Mouse (Mus musculus) limb, embryonic 14.5 days (tissue): ENCODE measurements at regions not wholly inside any gene's neighbourhood (a gene's known extent, or its start where the extent isn't known, plus 50 kb on each side); places are given as distances from the start of the nearest gene placed in this dataset.

Source experiments
- ATAC-seq: fragments of 200-750 bp; cut with Nextera tagmentation; 2 replicates; pipeline ENCODE4 v1.8.0; 2017; ENCODE audit warnings: low read depth, moderate number of reproducible peaks, moderate TSS enrichment; ENCODE audit not compliant: low FRiP score
- DNase-seq: peaks from one replicate; pipeline ENCODE4 v3.0.0-alpha.2; 2015; ENCODE audit warnings: low spot score
- H3K27ac ChIP-seq: fragments of 300-500 bp; sonication (generic); replicated peaks from 2 replicates; pipeline ENCODE4 v1.5.1; 2014; ENCODE audit warnings: low read depth, mild to moderate bottlenecking, low read length, moderate library complexity, mixed read lengths
- H3K27me3 ChIP-seq: fragments of 300-500 bp; sonication (generic); 2 replicates; pipeline ENCODE4 v1.6.1; 2014; ENCODE audit warnings: low read length, mixed read lengths; ENCODE audit not compliant: control insufficient read depth, insufficient read depth
- H3K36me3 ChIP-seq: fragments of 300-500 bp; sonication (generic); 2 replicates; pipeline ENCODE4 v1.6.1; 2014; ENCODE audit warnings: mild to moderate bottlenecking, low read length, moderate library complexity, mixed read lengths; ENCODE audit not compliant: control insufficient read depth, insufficient read depth
- H3K4me1 ChIP-seq: fragments of 300-500 bp; sonication (generic); 2 replicates; pipeline ENCODE4 v1.6.1; 2014; ENCODE audit warnings: antibody characterized with exemption, low read length, mixed read lengths; ENCODE audit not compliant: control insufficient read depth, insufficient read depth
- H3K4me2 ChIP-seq: fragments of 300-500 bp; sonication (generic); replicated peaks from 2 replicates; pipeline ENCODE4 v1.6.1; 2014; ENCODE audit warnings: low read depth, mild to moderate bottlenecking, low read length, moderate library complexity; ENCODE audit not compliant: severe bottlenecking
- H3K4me3 ChIP-seq: fragments of 300-500 bp; sonication (generic); replicated peaks from 2 replicates; pipeline ENCODE4 v1.5.1; 2014; ENCODE audit warnings: low read length
- H3K9ac ChIP-seq: fragments of 300-500 bp; sonication (generic); 2 replicates; pipeline ENCODE4 v1.6.1; 2014; ENCODE audit warnings: mild to moderate bottlenecking, low read depth, low read length, moderate library complexity; ENCODE audit not compliant: severe bottlenecking
- H3K9me3 ChIP-seq: fragments of 300-500 bp; sonication (generic); 2 replicates; pipeline ENCODE4 v1.6.1; 2016; ENCODE audit warnings: low read length; ENCODE audit not compliant: control insufficient read depth
- POLR2A ChIP-seq: fragments of 200-500 bp; IDR thresholded peaks from 2 replicates; pipeline ENCODE4 v1.8.0; 2012; ENCODE audit warnings: inconsistent platforms, mild to moderate bottlenecking, moderate library complexity, borderline replicate concordance; ENCODE audit not compliant: insufficient read depth, insufficient read length; ENCODE audit errors: extremely low read depth
- WGBS: fragments of 180-500 bp; shearing (Covaris S2); extraction: QIAGEN DNeasy Blood & Tissue Kit; methylation state at CpG from one replicate; pipeline ENCODE4 v1.1.7; 2014; 5-methylcytosine and 5-hydroxymethylcytosine counted together

GRCm38 (mm10) chr13:30044790-30045189 lies 58.9 kb upstream of the E2f3 start:
- Histone ChIP-seq H3K4me3 (no peak overlapping the region), H3K9ac (no peak overlapping the region), H3K27ac (no peak overlapping the region), H3K4me2 (no peak overlapping the region), H3K9me3 (no peaks in the 10 kb centered on the region), H3K4me1 (no peaks in the 10 kb centered on the region), H3K36me3 (no peaks in the 10 kb centered on the region), H3K27me3 (no peaks in the 10 kb centered on the region)
- ATAC-seq: no peak
- DNase-seq: no peak
- 78% methylated on average over 2 of the region's 2 CpGs for WGBS
- no peak for TF ChIP-seq POLR2A

- Histone ChIP-seq H3K27ac (no peak overlapping the region), H3K4me3 (no peak overlapping the region), H3K27me3 (no peaks in the 10 kb centered on the region), H3K9ac (no peak overlapping the region), H3K4me1 (no peaks in the 10 kb centered on the region), H3K36me3 (no peaks in the 10 kb centered on the region), H3K9me3 (no peaks in the 10 kb centered on the region), H3K4me2 (no peak overlapping the region)
- DNase-seq (no peak), ATAC-seq (no peak)
- TF ChIP-seq POLR2A: no peak
- 77% methylated on average over 15 of the region's 15 CpGs for WGBS
Observed at GRCm38 (mm10) chr13:30042689-30043320, 56.9 kb upstream of the E2f3 start.

GRCm38 (mm10) chr13:30041501-30042295 lies 55.8 kb upstream of the E2f3 start:
- 82% methylated on average over 3 of the region's 3 CpGs for WGBS
- ATAC-seq (no peak), DNase-seq (no peak)
- Histone ChIP-seq H3K4me2 (no peak overlapping the region), H3K36me3 (no peaks in the 10 kb centered on the region), H3K27me3 (no peaks in the 10 kb centered on the region), H3K4me1 (no peaks in the 10 kb centered on the region), H3K27ac (no peak overlapping the region), H3K9ac (no peak overlapping the region), H3K9me3 (no peaks in the 10 kb centered on the region), H3K4me3 (no peak overlapping the region)
- TF ChIP-seq POLR2A: no peak

GRCm38 (mm10) chr13:30040288-30040687 lies 54.4 kb upstream of the E2f3 start:
- DNase-seq: no peak
- H3K9me3 ChIP-seq: no peaks in the 10 kb centered on the region
- WGBS: 84% methylated on average over 4 of the region's 4 CpGs
- H3K4me3 ChIP-seq: no peak overlapping the region
- no peak for ATAC-seq
- H3K27me3 ChIP-seq: no peaks in the 10 kb centered on the region
- no peak overlapping the region for H3K9ac ChIP-seq
- no peak overlapping the region for H3K27ac ChIP-seq
- no peak for TF ChIP-seq POLR2A
- no peak overlapping the region for H3K4me2 ChIP-seq
- H3K4me1 ChIP-seq: no peaks in the 10 kb centered on the region
- no peaks in the 10 kb centered on the region for H3K36me3 ChIP-seq

GRCm38 (mm10) chr13:30039791-30040190 lies 53.9 kb upstream of the E2f3 start:
- Histone ChIP-seq H3K27ac (no peak overlapping the region), H3K36me3 (no peaks in the 10 kb centered on the region), H3K4me3 (no peak overlapping the region), H3K9me3 (no peaks in the 10 kb centered on the region), H3K4me1 (no peaks in the 10 kb centered on the region), H3K4me2 (no peak overlapping the region), H3K27me3 (no peaks in the 10 kb centered on the region), H3K9ac (no peak overlapping the region)
- 82% methylated on average over 2 of the region's 2 CpGs for WGBS
- no peak for ATAC-seq
- TF ChIP-seq POLR2A: no peak
- DNase-seq: no peak
